16 mouse cellular contexts compared by ENCODE assay signal in genomic region chr4:106924888-106925287, GRCm38 (mm10). TPM values are rescaled to one million over a fixed set of nuclear protein-coding genes. Genes with fewer than 3 reads are reported as not detected.
DNase-seq lines count a peak whose midpoint lies in the region; ATAC-seq and TF ChIP-seq lines count a peak whose summit lies in the region.
"Had no signal": no experiment of that assay in that cellular context is flagged by ENCODE, and none has a peak within 500 bp of the region (broad histone marks: within the 10 kb centered on the region; RNA-seq: fewer than 3 reads in every experiment).

No protein-coding gene starts in this region.

- TF ChIP-seq POLR2A in thymus, adult 2 months (IDR thresholded peaks at IDR 0.05; ENCODE audit: control insufficient read depth, extremely low read depth, insufficient read depth, low read length, poor library complexity): no peak

- H3K36me3 ChIP-seq in limb, embryonic 15.5 days: peaks cover 78% of the 10 kb centered on the region
- H3K36me3 ChIP-seq in limb, embryonic 10.5 days: peaks cover 100% of the 10 kb centered on the region
- H3K36me3 ChIP-seq in liver, embryonic 12.5 days: peaks cover 98% of the 10 kb centered on the region
- H3K36me3 ChIP-seq in stomach, embryonic 16.5 days (ENCODE audit: control insufficient read depth, insufficient read depth, low read length): peaks cover 8% of the 10 kb centered on the region
- peaks cover 28% of the 10 kb centered on the region for H3K36me3 ChIP-seq in thymus, adult 2 months (ENCODE audit: control insufficient read depth, insufficient read depth, low read length)

- 0 out of 2 replicates have a peak overlapping the region, but pooled peaks have one; percentile 11 for H3K9ac ChIP-seq in limb, embryonic 15.5 days
- H3K9ac ChIP-seq in liver, embryonic 12.5 days: peak overlapping the region; percentile 60
- no peak overlapping the region for H3K9ac ChIP-seq in stomach, embryonic 16.5 days (ENCODE audit: low read length)
- H3K9ac ChIP-seq: embryonic facial prominence, embryonic 12.5 days; limb, embryonic 13.5 days; midbrain, embryonic 13.5 days had no signal

- no peak overlapping the region for H3K4me2 ChIP-seq in limb, embryonic 15.5 days
- H3K4me2 ChIP-seq in liver, embryonic 12.5 days: peak overlapping the region; percentile 66
- no peak overlapping the region for H3K4me2 ChIP-seq in stomach, embryonic 16.5 days (ENCODE audit: low read depth, low read length)
- H3K4me2 ChIP-seq: embryonic facial prominence, embryonic 12.5 days; limb, embryonic 13.5 days; midbrain, embryonic 13.5 days had no signal

- H3K27ac ChIP-seq in limb, embryonic 15.5 days: no peak overlapping the region
- no peak overlapping the region for H3K27ac ChIP-seq in limb, embryonic 10.5 days
- H3K27ac ChIP-seq in liver, embryonic 12.5 days: peak overlapping the region; percentile 85
- no peak overlapping the region for H3K27ac ChIP-seq in stomach, embryonic 16.5 days (ENCODE audit: low read length)
- no peak overlapping the region for H3K27ac ChIP-seq in thymus, adult 2 months (ENCODE audit: control insufficient read depth, insufficient read depth, low read length)
- H3K27ac ChIP-seq: embryonic facial prominence, embryonic 12.5 days; limb, embryonic 13.5 days had no signal

- H3K27me3 ChIP-seq in limb, embryonic 15.5 days: no peaks in the 10 kb centered on the region
- no peaks in the 10 kb centered on the region for H3K27me3 ChIP-seq in limb, embryonic 10.5 days (ENCODE audit: low read depth, poor library complexity, severe bottlenecking)
- H3K27me3 ChIP-seq in liver, embryonic 12.5 days (replicated peaks): no peaks in the 10 kb centered on the region
- H3K27me3 ChIP-seq in stomach, embryonic 16.5 days (ENCODE audit: control insufficient read depth, insufficient read depth, low read length): no peaks in the 10 kb centered on the region
- H3K27me3 ChIP-seq in thymus, adult 2 months (ENCODE audit: control insufficient read depth, insufficient read depth, low read length): no peaks in the 10 kb centered on the region
- H3K27me3 ChIP-seq: embryonic facial prominence, embryonic 12.5 days; limb, embryonic 13.5 days; midbrain, embryonic 13.5 days had no signal

- 82% methylated on average over 10 of the region's 10 CpGs for WGBS in limb, embryonic 15.5 days
- 87% methylated on average over 10 of the region's 10 CpGs for WGBS in limb, embryonic 10.5 days
- WGBS in liver, embryonic 12.5 days (ENCODE audit: insufficient replicate concordance): 49% methylated on average over 10 of the region's 10 CpGs
- 73% methylated on average over 10 of the region's 10 CpGs for WGBS in stomach, embryonic 16.5 days
- 96% methylated on average over 10 of the region's 10 CpGs for WGBS in thymus, adult 2 months

- no peak for ATAC-seq in limb, embryonic 15.5 days (ENCODE audit: insufficient number of reproducible peaks, low FRiP score, low TSS enrichment, low read depth)
- peak; percentile 74 for ATAC-seq in liver, embryonic 12.5 days
- peak; percentile 30; the same call in 1 of the 2 replicates for ATAC-seq in stomach, embryonic 16.5 days (ENCODE audit: insufficient read depth, low FRiP score)
- ATAC-seq: hindbrain, embryonic 16.5 days; midbrain, embryonic 13.5 days had no signal

- no peak for TF ChIP-seq CTCF in thymus, adult 2 months (IDR thresholded peaks at IDR 0.05; ENCODE audit: borderline replicate concordance, control insufficient read depth, extremely low read depth, insufficient read depth, low read length, poor library complexity)

- H3K4me1 ChIP-seq in limb, embryonic 15.5 days: peaks cover 37% of the 10 kb centered on the region
- peaks cover 61% of the 10 kb centered on the region for H3K4me1 ChIP-seq in limb, embryonic 10.5 days
- H3K4me1 ChIP-seq in liver, embryonic 12.5 days: peaks cover 93% of the 10 kb centered on the region
- H3K4me1 ChIP-seq in stomach, embryonic 16.5 days (ENCODE audit: control insufficient read depth, insufficient read depth, low read length): peaks cover 8% of the 10 kb centered on the region; the same call in 1 of the 2 replicates
- peaks cover 11% of the 10 kb centered on the region for H3K4me1 ChIP-seq in thymus, adult 2 months (replicated peaks; ENCODE audit: control insufficient read depth, insufficient read depth, low read length)

- H3K4me3 ChIP-seq in limb, embryonic 15.5 days: no peak overlapping the region
- no peak overlapping the region for H3K4me3 ChIP-seq in limb, embryonic 10.5 days
- H3K4me3 ChIP-seq in liver, embryonic 12.5 days: peak overlapping the region; percentile 40
- no peak overlapping the region for H3K4me3 ChIP-seq in stomach, embryonic 16.5 days (replicated peaks; ENCODE audit: low read length)
- H3K4me3 ChIP-seq in thymus, adult 2 months (ENCODE audit: control insufficient read depth, insufficient read depth, low read length): no peak overlapping the region
- H3K4me3 ChIP-seq: embryonic facial prominence, embryonic 12.5 days; limb, embryonic 13.5 days; midbrain, embryonic 13.5 days had no signal

- H3K9me3 ChIP-seq in limb, embryonic 15.5 days: no peaks in the 10 kb centered on the region
- H3K9me3 ChIP-seq in limb, embryonic 10.5 days (replicated peaks): no peaks in the 10 kb centered on the region
- H3K9me3 ChIP-seq in liver, embryonic 12.5 days (replicated peaks): no peaks in the 10 kb centered on the region
- H3K9me3 ChIP-seq in stomach, embryonic 16.5 days (replicated peaks; ENCODE audit: control insufficient read depth, low read length): no peaks in the 10 kb centered on the region
- H3K9me3 ChIP-seq: embryonic facial prominence, embryonic 12.5 days; limb, embryonic 13.5 days; midbrain, embryonic 13.5 days had no signal

- DNase-seq in limb, embryonic 10.5 days (ENCODE audit: low spot score): no peak
- DNase-seq in c-Kit-positive CD71-positive TER-119-positive erythroid progenitor cells, embryonic 14.5 days (ENCODE audit: low spot score): peak; percentile 74
- no peak for DNase-seq in embryo, embryonic 10.5 days (ENCODE audit: low spot score)
- no peak for DNase-seq in thymus, adult 2 months
- DNase-seq: adrenal gland, adult 8-10 months; cerebellum, postnatal 14 days; kidney, adult 8-10 months; kidney, postnatal 36 days; lung, postnatal 10 days had no signal

RNA-seq across cellular contexts. Expression of gene Ssbp3, which starts 14.4 kb away (rescaled TPM):
- 93.9 and 112 TPM in 2 replicates for polyA plus RNA-seq in limb, embryonic 15.5 days (2015; fragmentation: Nextera tagmentation; extraction: Ambion mirVana)
- 225 and 250 TPM in 2 replicates for polyA plus RNA-seq in limb, embryonic 10.5 days (2016; fragmentation: Nextera tagmentation; extraction: Ambion mirVana)
- 98.6 and 118 TPM in 2 replicates for polyA plus RNA-seq in liver, embryonic 12.5 days (2016; fragmentation: Nextera tagmentation; extraction: Ambion mirVana)
- polyA plus RNA-seq in stomach, embryonic 16.5 days (2015; fragmentation: Nextera tagmentation; extraction: Ambion mirVana): 48.4 and 52.8 TPM in 2 replicates
- 130 and 147 TPM in 2 replicates for polyA plus RNA-seq in thymus, adult 2 months (2012; rRNA removed)
